Mouse (Mus musculus) embryonic fibroblast, embryonic 13.5 days (primary cell): ENCODE data around the gene Elp5.

ENCODE experiments used
- CTCF ChIP-seq: IDR thresholded peaks from 2 replicates; pipeline ENCODE4 v1.5.1; 2011; ENCODE audit warnings: mild to moderate bottlenecking, control low read depth, low read length, moderate library complexity, borderline replicate concordance; ENCODE audit not compliant: insufficient read depth
- POLR2A ChIP-seq: IDR thresholded peaks from 2 replicates; pipeline ENCODE4 v1.6.1; 2011; ENCODE audit warnings: low read depth, mild to moderate bottlenecking, control low read depth, low read length, moderate library complexity

- no peak for TF ChIP-seq CTCF
- peak; percentile 89 for TF ChIP-seq POLR2A
Observed at GRCm38 (mm10) chr11:70014880-70015558, 32.7 kb upstream of the Elp5 start, which contains the start of gene Acadvl.
